Mouse (Mus musculus): ENCODE measurements around the gene Kdelr3.

Gene Kdelr3

DNA sequence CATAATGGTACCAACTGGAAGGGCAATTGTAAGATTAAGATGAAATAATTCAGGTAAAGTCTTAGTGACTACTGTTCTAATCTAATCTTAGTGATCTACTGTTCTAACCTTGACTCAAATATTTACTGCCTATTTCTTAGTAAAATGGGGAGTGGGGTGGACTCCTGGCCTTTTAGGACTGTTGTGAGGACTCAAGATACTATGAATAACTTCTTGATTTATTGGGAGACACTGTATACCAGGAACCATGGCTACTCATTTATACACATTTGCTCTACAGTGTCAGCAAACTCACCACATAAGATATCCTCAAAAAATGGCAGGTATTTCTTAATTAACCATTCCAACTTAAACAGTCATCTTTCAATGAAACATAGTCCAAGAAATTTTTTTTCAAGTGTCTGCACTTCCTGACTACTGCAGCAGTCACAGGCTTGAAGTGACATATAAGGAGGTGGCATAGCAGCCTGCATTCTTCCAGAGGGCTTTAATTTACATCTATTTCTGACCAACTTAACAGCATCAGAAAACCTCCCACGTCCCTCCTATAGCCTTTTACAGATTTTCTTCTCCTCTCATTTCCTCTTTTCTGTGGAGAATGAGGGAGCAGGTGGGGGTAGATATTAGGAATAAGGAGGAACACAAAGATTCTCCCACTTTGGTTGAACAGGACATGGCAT, 59.5 kb downstream of the Kdelr3 start:
- DNase-seq (ENCODE audit: low spot score in 2 of 2) = no peak

DNA sequence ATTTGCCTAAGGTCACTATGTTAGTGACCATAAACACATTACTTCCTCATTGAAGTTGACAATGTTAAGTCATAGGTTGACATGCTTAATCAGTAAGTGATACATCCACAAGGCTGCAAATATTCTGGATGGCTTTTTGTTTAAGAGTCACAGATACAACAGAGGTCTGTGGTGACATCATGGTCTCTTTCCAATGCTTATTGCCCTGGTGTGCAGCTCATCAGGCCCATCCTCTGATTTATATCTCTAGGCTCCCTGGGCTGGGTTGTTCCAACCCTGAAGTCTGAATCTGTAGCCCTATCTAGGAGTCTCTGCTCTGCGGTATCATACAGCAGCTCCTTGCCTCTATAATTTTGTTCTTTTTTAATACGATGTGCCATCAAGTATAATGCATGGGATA, 60.7 kb downstream of the Kdelr3 start:
- no peak for DNase-seq (ENCODE audit: low spot score in 2 of 2)

Data from heart, adult 9 months (tissue).